Mouse (Mus musculus) embryonic facial prominence, embryonic 12.5 days (tissue): ENCODE data around the gene 6030468B19Rik. TPM values are rescaled to one million over a fixed set of nuclear protein-coding genes. Genes with fewer than 3 reads are reported as not detected.

Experiments
- ATAC-seq: fragments of 200-750 bp; cut with Nextera tagmentation; 2 replicates; pipeline ENCODE4 v1.8.0; 2017; ENCODE audit not compliant: insufficient number of reproducible peaks, insufficient read depth, low FRiP score, low TSS enrichment
- H3K27ac ChIP-seq: fragments of 300-500 bp; sonication (generic); 2 replicates; pipeline ENCODE4 v1.5.1; 2016; ENCODE audit warnings: mild to moderate bottlenecking
- H3K27me3 ChIP-seq: fragments of 300-500 bp; sonication (generic); 2 replicates; pipeline ENCODE4 v1.6.1; 2016; ENCODE audit warnings: mild to moderate bottlenecking, moderate library complexity
- H3K36me3 ChIP-seq: fragments of 300-500 bp; sonication (generic); 2 replicates; pipeline ENCODE4 v1.6.1; 2016; ENCODE audit warnings: mild to moderate bottlenecking
- H3K4me1 ChIP-seq: fragments of 300-500 bp; sonication (generic); 2 replicates; pipeline ENCODE4 v1.6.1; 2016
- H3K4me2 ChIP-seq: fragments of 300-500 bp; sonication (generic); replicated peaks from 2 replicates; pipeline ENCODE4 v1.6.1; 2016; ENCODE audit warnings: mild to moderate bottlenecking, moderate library complexity
- H3K4me3 ChIP-seq: fragments of 300-500 bp; sonication (generic); 2 replicates; pipeline ENCODE4 v1.5.1; 2016; ENCODE audit warnings: mild to moderate bottlenecking
- H3K9ac ChIP-seq: fragments of 300-500 bp; sonication (generic); 2 replicates; pipeline ENCODE4 v1.6.1; 2016; ENCODE audit warnings: mild to moderate bottlenecking, moderate library complexity
- H3K9me3 ChIP-seq: fragments of 300-500 bp; sonication (generic); 2 replicates; pipeline ENCODE4 v1.6.1; 2016; ENCODE audit warnings: mild to moderate bottlenecking, moderate library complexity
- WGBS: fragments of 180-500 bp; shearing (Covaris S2); methylation state at CpG from one replicate; pipeline ENCODE4 v1.1.7; 2016; 5-methylcytosine and 5-hydroxymethylcytosine counted together
- polyA plus RNA-seq: library from polyadenylated mRNA; unstranded; fragments of >200 nt; fragmentation: Nextera tagmentation; extraction: Ambion mirVana; gene quantifications from 2 replicates; pipeline ENCODE4 v1.2.1, GENCODE M21; 2016

Gene 6030468B19Rik
- polyA plus RNA-seq, 1 experiment from 2014 or later = 0.26 TPM

DNA sequence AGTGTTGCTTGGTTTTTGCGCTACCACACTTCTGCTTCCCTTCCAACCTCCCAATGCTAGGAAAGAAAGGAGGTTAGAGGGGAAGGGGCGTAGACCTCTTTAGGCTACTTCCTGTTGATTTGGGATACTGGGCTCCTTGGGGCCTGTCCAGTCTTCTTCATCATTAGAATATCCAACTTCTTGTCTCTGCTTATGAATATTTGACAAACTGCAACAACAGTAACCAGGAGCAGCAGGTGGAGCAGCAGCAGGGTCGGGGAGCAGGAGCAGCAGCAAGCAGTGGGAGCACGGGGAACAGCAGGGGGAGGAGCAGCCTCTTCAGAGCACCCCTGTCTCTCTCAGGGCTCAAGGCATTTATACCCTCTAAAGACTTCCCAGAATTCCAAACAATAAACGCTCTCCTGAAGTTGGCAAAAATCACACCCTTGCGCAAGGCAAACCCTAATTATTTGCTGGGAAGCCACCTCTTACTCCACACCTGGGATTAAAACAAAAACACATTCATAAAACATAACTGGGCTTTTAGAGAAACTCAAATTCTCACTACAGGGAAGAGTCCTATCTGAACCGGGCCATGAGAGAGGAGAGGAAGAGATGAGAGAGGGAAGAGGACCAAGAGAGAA, 50.2 kb downstream of the 6030468B19Rik start:
- H3K9me3 ChIP-seq = no peaks in the 10 kb centered on the region
- peak overlapping the region; percentile 94 for H3K27ac ChIP-seq
- H3K9ac ChIP-seq = peak overlapping the region; percentile 75
- 79% methylated on average over 7 of the region's 7 CpGs for WGBS
- peaks cover 27% of the 10 kb centered on the region for H3K4me1 ChIP-seq
- peaks cover 7% of the 10 kb centered on the region for H3K36me3 ChIP-seq
- H3K4me2 ChIP-seq = peak overlapping the region; percentile 78
- no peaks in the 10 kb centered on the region for H3K27me3 ChIP-seq
- no peak for ATAC-seq
- H3K4me3 ChIP-seq = peak overlapping the region; percentile 74

DNA sequence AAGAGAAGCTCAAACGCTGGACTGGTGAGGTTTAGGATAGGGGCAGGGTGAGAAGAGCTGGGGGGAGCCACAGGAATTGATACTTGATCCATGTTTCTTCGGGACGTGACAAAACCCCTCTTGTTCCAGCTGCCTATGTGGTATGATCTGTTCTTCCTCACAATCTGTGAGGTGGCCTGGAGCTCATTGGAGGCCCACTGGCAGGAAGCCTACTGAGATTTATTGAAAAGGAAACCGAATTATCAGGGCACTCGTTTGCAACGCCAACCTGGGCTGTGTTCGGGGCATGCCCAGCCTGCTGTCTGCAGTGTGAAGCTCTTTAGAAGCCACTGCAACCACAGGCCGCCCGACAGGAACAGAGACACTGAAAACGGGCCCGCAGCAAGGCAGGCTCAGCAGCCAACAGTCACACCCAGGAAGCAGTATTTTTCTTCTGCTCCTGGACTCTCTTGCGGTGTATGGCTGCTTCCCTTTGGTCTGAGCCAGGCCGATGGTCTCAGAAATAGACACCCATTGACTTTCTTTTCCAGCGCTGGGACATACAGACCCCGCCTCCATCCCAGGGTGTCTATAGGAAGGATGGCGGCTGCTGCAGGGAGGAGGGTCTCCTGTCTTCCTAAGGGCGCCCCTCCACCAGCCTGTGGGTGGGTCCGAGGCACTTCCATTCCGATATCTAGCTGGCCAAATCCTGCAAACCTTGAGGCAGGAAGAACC, 51.0 kb downstream of the 6030468B19Rik start:
- peak overlapping the region; percentile 94 for H3K27ac ChIP-seq
- H3K9ac ChIP-seq = peak overlapping the region; percentile 75
- H3K36me3 ChIP-seq = peaks cover 14% of the 10 kb centered on the region
- peak; percentile 82 for ATAC-seq
- no peaks in the 10 kb centered on the region for H3K9me3 ChIP-seq
- H3K27me3 ChIP-seq = no peaks in the 10 kb centered on the region
- peak overlapping the region; percentile 78 for H3K4me2 ChIP-seq
- peaks cover 27% of the 10 kb centered on the region for H3K4me1 ChIP-seq
- 5% methylated on average over 19 of the region's 19 CpGs for WGBS
- H3K4me3 ChIP-seq = peak overlapping the region; percentile 74

DNA sequence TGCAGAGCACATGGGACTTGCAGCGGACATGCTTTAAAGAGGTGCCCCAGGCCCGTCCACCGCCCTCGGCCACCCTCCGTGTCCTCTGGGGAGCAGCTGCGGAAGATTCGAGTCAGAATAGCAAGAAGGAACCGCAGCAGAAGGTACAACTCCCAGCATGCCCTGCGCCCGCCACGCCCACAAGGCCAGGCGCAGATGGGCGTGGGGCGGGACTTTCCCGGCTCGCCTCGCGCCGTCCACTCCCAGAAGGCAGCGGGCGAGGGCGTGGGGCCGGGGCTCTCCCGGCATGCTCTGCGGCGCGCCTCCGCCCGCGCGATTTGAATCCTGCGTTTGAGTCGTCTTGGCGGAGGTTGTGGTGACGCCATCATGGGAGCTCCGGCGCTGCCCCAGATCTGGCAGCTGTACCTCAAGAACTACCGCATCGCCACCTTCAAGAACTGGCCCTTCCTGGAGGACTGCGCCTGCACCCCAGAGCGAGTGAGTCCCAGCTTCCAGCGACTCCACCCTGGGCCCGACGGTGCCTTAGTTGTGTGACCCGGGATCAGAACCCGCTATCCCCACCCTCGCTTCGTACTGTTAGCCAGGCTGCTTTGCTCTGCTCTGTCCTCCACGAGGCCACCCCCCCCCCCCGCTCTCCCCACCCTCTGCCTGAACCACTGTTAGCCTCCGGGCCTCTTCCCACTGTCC, 51.7 kb downstream of the 6030468B19Rik start, which contains the start of gene Birc5:
TSS of gene Birc5 (plus strand) at position 267 of the 687 bp plus-strand sequence.
- H3K36me3 ChIP-seq = peaks cover 21% of the 10 kb centered on the region
- ATAC-seq = peak; percentile 81
- H3K4me2 ChIP-seq = peak within 1 kb of the TSS; percentile 78
- peaks cover 27% of the 10 kb centered on the region for H3K4me1 ChIP-seq
- H3K27me3 ChIP-seq = no peaks in the 10 kb centered on the region
- no peaks in the 10 kb centered on the region for H3K9me3 ChIP-seq
- H3K27ac ChIP-seq = peak within 1 kb of the TSS; percentile 94
- H3K4me3 ChIP-seq = peak within 1 kb of the TSS; percentile 74
- peak within 1 kb of the TSS; percentile 86 for H3K9ac ChIP-seq
- under 1% methylated on average over 51 of the region's 51 CpGs for WGBS

- 87% methylated on average over 3 of the region's 3 CpGs for WGBS
- Histone ChIP-seq H3K4me1 (peaks cover 24% of the 10 kb centered on the region), H3K4me2 (no peak overlapping the region), H3K9ac (no peak overlapping the region), H3K9me3 (no peaks in the 10 kb centered on the region), H3K27ac (peak overlapping the region; percentile 2; the same call in 1 of the 2 replicates), H3K4me3 (no peak overlapping the region), H3K36me3 (peaks cover 53% of the 10 kb centered on the region), H3K27me3 (no peaks in the 10 kb centered on the region)
- ATAC-seq = no peak
Observed at GRCm38 (mm10) chr11:117852875-117853274, 55.4 kb downstream of the 6030468B19Rik start.

DNA sequence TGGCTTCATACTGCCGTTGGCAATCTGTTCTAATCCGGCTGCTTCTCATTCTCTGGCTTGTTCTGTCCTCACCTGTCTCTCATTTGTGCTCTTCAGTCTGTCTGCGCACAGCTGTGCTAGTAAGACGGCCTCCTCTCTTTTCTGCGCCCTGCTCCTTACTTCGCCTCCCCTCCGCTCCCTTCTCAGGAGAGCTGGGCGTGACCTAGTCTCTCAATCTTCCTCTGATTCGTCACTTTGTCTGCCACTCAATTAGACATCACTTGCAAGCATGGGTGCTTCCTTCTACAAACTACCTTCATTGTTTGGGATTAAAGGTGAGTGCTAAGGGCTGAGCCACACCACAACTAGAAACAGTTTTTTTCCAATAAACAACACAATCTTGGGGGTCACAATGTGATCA, 56.8 kb downstream of the 6030468B19Rik start:
- Histone ChIP-seq H3K27ac (no peak overlapping the region), H3K27me3 (peaks cover 8% of the 10 kb centered on the region), H3K36me3 (peaks cover 59% of the 10 kb centered on the region), H3K4me2 (no peak overlapping the region), H3K9me3 (no peaks in the 10 kb centered on the region), H3K9ac (no peak overlapping the region), H3K4me1 (peaks cover 16% of the 10 kb centered on the region), H3K4me3 (no peak overlapping the region)
- 87% methylated on average over 9 of the region's 9 CpGs for WGBS
- no peak for ATAC-seq

- H3K27me3 ChIP-seq = peaks cover 19% of the 10 kb centered on the region
Observed at GRCm38 (mm10) chr11:117855360-117855759, 57.9 kb downstream of the 6030468B19Rik start.

DNA sequence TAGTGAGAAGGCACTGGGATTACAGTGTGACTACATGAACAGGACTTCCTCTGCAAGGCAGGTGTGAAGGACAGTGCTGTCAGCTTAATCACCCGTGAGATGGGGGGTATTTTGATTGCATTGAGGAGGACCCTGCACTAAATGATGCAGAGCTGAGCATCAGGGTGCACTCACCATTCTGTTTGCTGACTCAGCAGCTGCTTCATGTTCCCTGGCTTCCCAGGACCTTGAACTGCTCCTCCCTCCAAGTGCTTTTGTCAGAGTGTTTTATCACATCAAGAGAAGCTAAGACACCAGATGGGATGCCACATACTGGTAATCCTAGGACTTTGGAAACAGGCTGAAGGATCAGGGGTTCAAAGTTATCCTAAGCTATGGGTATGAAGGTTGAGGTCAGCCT, 58.5 kb downstream of the 6030468B19Rik start:
- Histone ChIP-seq H3K27me3 (peaks cover 25% of the 10 kb centered on the region), H3K9ac (no peak overlapping the region), H3K4me3 (no peak overlapping the region), H3K27ac (no peak overlapping the region), H3K9me3 (no peaks in the 10 kb centered on the region), H3K4me2 (no peak overlapping the region), H3K4me1 (peaks cover 12% of the 10 kb centered on the region), H3K36me3 (peaks cover 57% of the 10 kb centered on the region)
- no peak for ATAC-seq
- WGBS = 65% methylated on average over 1 of the region's 1 CpGs

More at GRCm38 (mm10) chr11:117855360-117855759, 57.9 kb downstream of the 6030468B19Rik start:
- Histone ChIP-seq H3K36me3 (peaks cover 59% of the 10 kb centered on the region), H3K4me1 (peaks cover 15% of the 10 kb centered on the region), H3K27ac (no peak overlapping the region), H3K9ac (no peak overlapping the region), H3K4me2 (no peak overlapping the region), H3K9me3 (no peaks in the 10 kb centered on the region), H3K4me3 (no peak overlapping the region)
- WGBS = 94% methylated on average over 5 of the region's 5 CpGs
- no peak for ATAC-seq

Other genes starting within 250 kb of the 6030468B19Rik start
- 23.9 and 26.1 TPM in 2 replicates for gene Tnrc6c, start 143.4 kb upstream of the 6030468B19Rik start, polyA plus RNA-seq
- 1.3 TPM in 2 replicates for gene Tmc8, start 15.6 kb upstream of the 6030468B19Rik start, polyA plus RNA-seq
- gene Tmc6, start 15.5 kb upstream of the 6030468B19Rik start, polyA plus RNA-seq = 17.5 and 19.1 TPM in 2 replicates
- 0.54 and 1.3 TPM in 2 replicates for gene Gm20708, start 12.0 kb downstream of the 6030468B19Rik start, polyA plus RNA-seq
- gene Syngr2, start 12.0 kb downstream of the 6030468B19Rik start, polyA plus RNA-seq = 29.6 and 31.0 TPM in 2 replicates
- 4.3 and 4.9 TPM in 2 replicates for gene Afmid, start 28.3 kb downstream of the 6030468B19Rik start, polyA plus RNA-seq
- gene Tk1, start 28.4 kb downstream of the 6030468B19Rik start, polyA plus RNA-seq = 117 and 129 TPM in 2 replicates
- 312 and 318 TPM in 2 replicates for gene Birc5, start 51.6 kb downstream of the 6030468B19Rik start, polyA plus RNA-seq
- gene Tmem235, start 63.1 kb downstream of the 6030468B19Rik start, polyA plus RNA-seq = not detected in 2 replicates
- gene Tha1, start 75.8 kb downstream of the 6030468B19Rik start, polyA plus RNA-seq = 2.5 and 2.8 TPM in 2 replicates
- gene Socs3, start 172.4 kb downstream of the 6030468B19Rik start, polyA plus RNA-seq = 18.4 and 19.3 TPM in 2 replicates
- 43.0 and 46.2 TPM in 2 replicates for gene Pgs1, start 188.6 kb downstream of the 6030468B19Rik start, polyA plus RNA-seq